Comparison of ENCODE assay signal across 8 mouse cellular contexts in the genomic region with DNA sequence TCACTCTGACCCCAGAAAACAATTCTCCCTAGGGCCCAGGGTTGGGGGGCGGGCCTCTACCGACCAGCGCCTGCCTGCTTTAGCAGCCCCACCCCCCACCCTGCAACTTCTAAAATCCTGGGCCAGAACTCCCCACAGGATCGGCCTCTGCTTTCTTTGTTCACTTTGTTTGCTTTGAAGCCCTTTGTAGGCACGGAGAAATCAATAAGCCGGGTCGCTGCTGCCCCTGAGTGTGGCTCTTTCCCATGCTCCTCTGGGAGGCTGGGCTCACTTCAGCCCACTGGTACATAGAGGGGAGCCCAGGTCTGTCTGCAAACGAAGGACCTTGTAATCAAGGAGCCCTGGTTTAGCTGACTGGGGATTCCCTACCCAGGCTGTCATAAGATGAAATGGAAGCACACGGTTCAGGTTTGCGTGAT. TPM values are rescaled to one million over a fixed set of nuclear protein-coding genes. Genes with fewer than 3 reads are reported as not detected.
DNase-seq lines count a peak whose midpoint lies in the region; ATAC-seq lines count a peak whose summit lies in the region.
"Had no signal": no experiment of that assay in that cellular context is flagged by ENCODE, and none has a peak within 500 bp of the region (broad histone marks: within the 10 kb centered on the region; RNA-seq: fewer than 3 reads in every experiment).

No protein-coding gene starts in this region.

- no peaks in the 10 kb centered on the region for H3K27me3 ChIP-seq in intestine, embryonic 16.5 days (replicated peaks; ENCODE audit: control insufficient read depth, insufficient read depth, low read length)
- no peaks in the 10 kb centered on the region for H3K27me3 ChIP-seq in midbrain, embryonic 15.5 days (replicated peaks)

- no peaks in the 10 kb centered on the region for H3K36me3 ChIP-seq in intestine, embryonic 16.5 days (ENCODE audit: control insufficient read depth, insufficient read depth, low read length)
- H3K36me3 ChIP-seq in midbrain, embryonic 15.5 days (replicated peaks): no peaks in the 10 kb centered on the region

- WGBS in intestine, embryonic 16.5 days: 9% methylated on average over 10 of the region's 10 CpGs
- 4% methylated on average over 10 of the region's 10 CpGs for WGBS in midbrain, embryonic 15.5 days

- ATAC-seq in intestine, embryonic 16.5 days: no peak
- peak; percentile 63 for ATAC-seq in midbrain, embryonic 15.5 days (replicated peaks)

- no peaks in the 10 kb centered on the region for H3K4me1 ChIP-seq in intestine, embryonic 16.5 days (ENCODE audit: control insufficient read depth, insufficient read depth, low read length)
- peaks cover 20% of the 10 kb centered on the region for H3K4me1 ChIP-seq in midbrain, embryonic 15.5 days

- no peak overlapping the region for H3K27ac ChIP-seq in intestine, embryonic 16.5 days (ENCODE audit: low read length)
- H3K27ac ChIP-seq in midbrain, embryonic 15.5 days: peak overlapping the region; percentile 79

- no peak overlapping the region for H3K4me3 ChIP-seq in intestine, embryonic 16.5 days (ENCODE audit: low read length)
- H3K4me3 ChIP-seq in midbrain, embryonic 15.5 days: no peak overlapping the region

- no peaks in the 10 kb centered on the region for H3K9me3 ChIP-seq in intestine, embryonic 16.5 days (ENCODE audit: control insufficient read depth, low read length)
- no peaks in the 10 kb centered on the region for H3K9me3 ChIP-seq in midbrain, embryonic 15.5 days

- DNase-seq in ZHBTc4 (ENCODE audit: low read depth, low spot score): peak; percentile 25
- DNase-seq in embryo, embryonic 11 days: peak; percentile 60
- DNase-seq in yolk sac, embryonic 10.5 days (ENCODE audit: low spot score): no peak
- no peak for DNase-seq in cerebellum, adult 8-10 months
- DNase-seq in cerebellum, postnatal 14 days: no peak
- DNase-seq: gastrocnemius, postnatal 36 days had no signal

- peak overlapping the region; percentile 39 for H3K9ac ChIP-seq in intestine, embryonic 16.5 days (ENCODE audit: low read depth, low read length)
- H3K9ac ChIP-seq in midbrain, embryonic 15.5 days: peak overlapping the region; percentile 18; the same call in 1 of the 2 replicates

- H3K4me2 ChIP-seq in intestine, embryonic 16.5 days (ENCODE audit: low read depth, low read length): peak overlapping the region; percentile 11; the same call in 1 of the 2 replicates
- H3K4me2 ChIP-seq in midbrain, embryonic 15.5 days: peak overlapping the region; percentile 40

RNA-seq across cellular contexts. Expression of gene Lsm11, which starts 23.2 kb away (rescaled TPM):
- polyA plus RNA-seq in intestine, embryonic 16.5 days (2015; fragmentation: Nextera tagmentation; extraction: Ambion mirVana): 4.4 and 4.5 TPM in 2 replicates
- polyA plus RNA-seq in midbrain, embryonic 15.5 days (2015; fragmentation: Nextera tagmentation; extraction: Ambion mirVana): 23.5 and 26.1 TPM in 2 replicates

RNA-seq across cellular contexts. Expression of gene Thg1l, which starts 33.8 kb away (rescaled TPM):
- 12.2 and 13.5 TPM in 2 replicates for polyA plus RNA-seq in intestine, embryonic 16.5 days (2015; fragmentation: Nextera tagmentation; extraction: Ambion mirVana)
- 10.1 and 10.2 TPM in 2 replicates for polyA plus RNA-seq in midbrain, embryonic 15.5 days (2015; fragmentation: Nextera tagmentation; extraction: Ambion mirVana)

RNA-seq across cellular contexts. Expression of gene Sox30, which starts 58.6 kb away (rescaled TPM):
- 0.06 and 0.09 TPM in 2 replicates for polyA plus RNA-seq in intestine, embryonic 16.5 days (2015; fragmentation: Nextera tagmentation; extraction: Ambion mirVana)
- polyA plus RNA-seq in midbrain, embryonic 15.5 days (2015; fragmentation: Nextera tagmentation; extraction: Ambion mirVana): 0.18 and 0.23 TPM in 2 replicates

Comparison
In these comparisons a context has a peak if more than half of its experiments do, and no peak if none do; other contexts are left out.
1. DNase-seq: peak in ZHBTc4 (single experiment) and embryo, embryonic 11 days (single experiment); none in yolk sac, embryonic 10.5 days (single experiment), cerebellum, adult 8-10 months (single experiment) and cerebellum, postnatal 14 days (0 of 2).